Comparison of ENCODE assay signal across 32 mouse cellular contexts in genomic region chr8:114552606-114553005, GRCm38 (mm10).
DNase-seq lines count a peak whose midpoint lies in the region; ATAC-seq and TF ChIP-seq lines count a peak whose summit lies in the region.
"Had no signal": no experiment of that assay in that cellular context is flagged by ENCODE, and none has a peak within 500 bp of the region (broad histone marks: within the 10 kb centered on the region; RNA-seq: fewer than 3 reads in every experiment).

No protein-coding gene starts in this region.

- H3K4me1 ChIP-seq in limb, embryonic 14.5 days (ENCODE audit: control insufficient read depth, insufficient read depth, low read length) = peaks cover 25% of the 10 kb centered on the region
- H3K4me1 ChIP-seq: forebrain, embryonic 10.5 days; forebrain, embryonic 15.5 days; heart, embryonic 10.5 days; hindbrain, embryonic 15.5 days; midbrain, embryonic 12.5 days; neural tube, embryonic 12.5 days had no signal

- H3K27me3 ChIP-seq in limb, embryonic 14.5 days (ENCODE audit: control insufficient read depth, insufficient read depth, low read length) = no peaks in the 10 kb centered on the region
- H3K27me3 ChIP-seq: embryonic facial prominence, embryonic 13.5 days; forebrain, embryonic 15.5 days; hindbrain, embryonic 15.5 days; megakaryocyte, embryonic 14.5 days; midbrain, embryonic 12.5 days; neural tube, embryonic 12.5 days; stomach, embryonic 15.5 days had no signal

- no peak for ATAC-seq in limb, embryonic 14.5 days (ENCODE audit: low FRiP score, low read depth)
- ATAC-seq: forebrain, embryonic 15.5 days; inflammation-experienced regulatory T-cells, adult 6 months; liver, postnatal 0 days had no signal

- no peak overlapping the region for H3K9ac ChIP-seq in limb, embryonic 14.5 days (ENCODE audit: low read depth, low read length, severe bottlenecking)
- H3K9ac ChIP-seq: embryonic facial prominence, embryonic 13.5 days; forebrain, embryonic 15.5 days; hindbrain, embryonic 15.5 days; liver, postnatal 0 days; midbrain, embryonic 12.5 days; neural tube, embryonic 12.5 days; stomach, embryonic 15.5 days had no signal

- peak; percentile 40 for DNase-seq in gastrocnemius, adult 2 months
- DNase-seq in gastrocnemius, postnatal 4 days (ENCODE audit: low spot score in 2 of 2) = no peak
- DNase-seq in heart, postnatal 10 days = peak; percentile 14 to 16
- DNase-seq in heart, postnatal 14 days = no peak
- DNase-seq in 3T3-L1 (ENCODE audit: low read depth, low spot score) = peak; percentile 33
- DNase-seq in limb, embryonic 14.5 days (ENCODE audit: low spot score) = peak; percentile 56
- no peak for DNase-seq in thymus, postnatal 10 days (ENCODE audit: low spot score in 2 of 2)
- DNase-seq: adrenal gland, postnatal 25 days; cerebellum, adult 18-20 months; cerebellum, postnatal 10 days; kidney, adult 11 months; kidney, postnatal 14 days; liver, postnatal 0 days; lung, postnatal 4 days; retina, postnatal 1 day; right cerebral cortex, postnatal 14 days; thymus, adult 2 months; thymus, postnatal 4 days had no signal

- H3K36me3 ChIP-seq in limb, embryonic 14.5 days (ENCODE audit: control insufficient read depth, insufficient read depth, low read length) = no peaks in the 10 kb centered on the region
- H3K36me3 ChIP-seq: embryonic facial prominence, embryonic 13.5 days; forebrain, embryonic 10.5 days; forebrain, embryonic 15.5 days; heart, embryonic 10.5 days; hindbrain, embryonic 10.5 days; hindbrain, embryonic 15.5 days; midbrain, embryonic 12.5 days; neural tube, embryonic 12.5 days; stomach, embryonic 15.5 days had no signal

- 46% methylated on average over 3 of the region's 3 CpGs for WGBS in limb, embryonic 14.5 days

- no peak for TF ChIP-seq CTCF in gastrocnemius, adult 2 months (IDR thresholded peaks at IDR 0.05)

- H3K27ac ChIP-seq in gastrocnemius, adult 2 months = peak overlapping the region; percentile 46; the same call in 1 of the 2 replicates
- H3K27ac ChIP-seq in limb, embryonic 14.5 days (replicated peaks; ENCODE audit: low read depth, low read length) = no peak overlapping the region
- H3K27ac ChIP-seq: embryonic facial prominence, embryonic 13.5 days; forebrain, embryonic 10.5 days; forebrain, embryonic 15.5 days; heart, embryonic 10.5 days; hindbrain, embryonic 10.5 days; hindbrain, embryonic 15.5 days; left cerebral cortex, adult 2 months; midbrain, embryonic 12.5 days; neural tube, embryonic 12.5 days; stomach, embryonic 15.5 days had no signal

- no peak overlapping the region for H3K4me2 ChIP-seq in limb, embryonic 14.5 days (replicated peaks; ENCODE audit: low read depth, low read length, severe bottlenecking)
- H3K4me2 ChIP-seq: embryonic facial prominence, embryonic 13.5 days; forebrain, embryonic 15.5 days; hindbrain, embryonic 15.5 days; liver, embryonic 11.5 days; midbrain, embryonic 12.5 days; neural tube, embryonic 12.5 days; stomach, embryonic 15.5 days had no signal

- intact Hi-C loops in gastrocnemius, adult 2 months (cut with DNase I) = no loop called here
- intact Hi-C loops in heart, postnatal 10 days (cut with DNase I) = no loop called here
- intact Hi-C loops in heart, postnatal 14 days (cut with DNase I) = no loop called here

- no peak overlapping the region for H3K4me3 ChIP-seq in gastrocnemius, adult 2 months
- H3K4me3 ChIP-seq in limb, embryonic 14.5 days (replicated peaks; ENCODE audit: low read length) = no peak overlapping the region
- H3K4me3 ChIP-seq: embryonic facial prominence, embryonic 13.5 days; forebrain, embryonic 10.5 days; forebrain, embryonic 15.5 days; heart, embryonic 10.5 days; hindbrain, embryonic 10.5 days; hindbrain, embryonic 15.5 days; left cerebral cortex, adult 2 months; megakaryocyte, embryonic 14.5 days; midbrain, embryonic 12.5 days; myocyte; neural tube, embryonic 12.5 days; stomach, embryonic 15.5 days had no signal

- no peak for TF ChIP-seq POLR2A in limb, embryonic 14.5 days (IDR thresholded peaks at IDR 0.05; ENCODE audit: borderline replicate concordance, extremely low read depth, insufficient read depth, insufficient read length)

- no peaks in the 10 kb centered on the region for H3K9me3 ChIP-seq in limb, embryonic 14.5 days (ENCODE audit: control insufficient read depth, low read length)
- H3K9me3 ChIP-seq: embryonic facial prominence, embryonic 13.5 days; forebrain, embryonic 10.5 days; forebrain, embryonic 15.5 days; heart, embryonic 10.5 days; hindbrain, embryonic 10.5 days; hindbrain, embryonic 15.5 days; midbrain, embryonic 12.5 days; neural tube, embryonic 12.5 days; stomach, embryonic 15.5 days had no signal

Comparison
In these comparisons a context has a peak if more than half of its experiments do, and no peak if none do; other contexts are left out.
1. DNase-seq: peak in gastrocnemius, adult 2 months (single experiment), heart, postnatal 10 days (2 of 2), 3T3-L1 (single experiment) and limb, embryonic 14.5 days (single experiment); none in gastrocnemius, postnatal 4 days (0 of 2), heart, postnatal 14 days (0 of 2) and thymus, postnatal 10 days (0 of 2).